Mouse (Mus musculus) frontal cortex, adult (tissue): ENCODE data around the gene Baz2b.

Source experiments
- ATAC-seq: cut with Nextera tagmentation; 2 replicates; pipeline ENCODE4 v1.9.2; 2017; ENCODE audit warnings: mild to moderate bottlenecking, moderate library complexity, mixed read lengths; ENCODE audit not compliant: low TSS enrichment

The Baz2b gene

GRCm38 (mm10) chr2:60050667-60051460 is 158.8 kb downstream of the Baz2b start:
- no peak for ATAC-seq

DNA sequence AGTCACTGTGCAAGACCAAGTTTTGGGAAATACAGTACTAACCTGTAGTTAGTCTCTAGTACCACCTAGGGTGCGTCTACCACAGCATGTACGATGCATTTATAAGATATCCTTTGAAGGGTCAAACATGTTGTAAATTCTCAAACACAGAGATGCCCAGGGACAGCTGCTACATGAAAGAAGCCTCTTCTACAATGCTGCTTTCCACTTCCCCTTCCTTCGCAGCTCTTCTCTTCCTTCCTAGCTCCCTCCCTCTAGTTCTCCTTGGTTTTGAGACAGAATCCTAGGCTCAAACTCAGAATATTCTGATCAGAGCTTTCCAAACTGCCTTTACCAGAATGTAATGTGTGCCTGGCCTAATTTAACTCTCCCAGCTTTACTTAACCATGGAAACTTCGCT is 159.8 kb downstream of the Baz2b start:
- 0 out of 2 replicates have a peak, but pooled peaks have one; percentile 36 for ATAC-seq

DNA sequence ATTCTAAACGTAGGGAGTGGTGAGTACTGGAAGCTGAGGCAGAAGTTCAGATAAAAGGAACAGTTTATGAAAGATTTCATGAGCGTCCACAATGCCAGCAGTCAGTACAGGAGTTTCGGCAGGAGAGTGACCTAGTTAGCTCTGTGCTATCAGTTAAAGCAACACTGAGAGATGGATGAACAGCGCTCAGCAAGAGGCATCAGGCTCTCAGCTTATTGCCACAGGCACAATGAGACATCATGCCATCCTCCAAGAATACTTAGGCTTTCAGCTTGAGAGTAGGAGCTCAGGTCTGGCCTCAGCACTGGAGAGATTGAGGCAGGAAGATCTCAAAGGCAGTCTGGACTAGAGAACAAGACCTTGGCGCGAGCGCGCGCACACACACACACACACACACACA is 160.3 kb downstream of the Baz2b start:
- peak; percentile 80 for ATAC-seq

DNA sequence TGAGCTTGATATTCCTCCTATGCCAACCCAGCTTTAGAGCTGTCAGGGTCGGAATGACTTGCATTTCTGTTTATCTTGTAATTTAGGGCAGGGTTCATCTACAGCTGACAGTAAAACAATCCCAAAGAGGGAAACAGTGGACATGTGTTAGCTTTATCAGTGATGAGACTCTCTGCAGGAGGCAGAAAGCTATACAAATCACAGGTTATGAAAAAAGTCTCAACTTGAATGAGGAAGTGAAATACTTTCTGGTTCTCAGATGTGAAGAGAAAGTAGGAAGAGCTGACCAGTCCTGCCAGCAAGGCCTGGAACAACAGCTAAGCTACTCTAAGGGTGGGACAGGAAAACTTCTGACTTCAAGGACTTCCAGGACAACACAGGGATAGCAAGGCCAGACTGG is 163.6 kb downstream of the Baz2b start:
- ATAC-seq: no peak

GRCm38 (mm10) chr2:60044988-60045387 is 164.7 kb downstream of the Baz2b start:
- no peak for ATAC-seq

DNA sequence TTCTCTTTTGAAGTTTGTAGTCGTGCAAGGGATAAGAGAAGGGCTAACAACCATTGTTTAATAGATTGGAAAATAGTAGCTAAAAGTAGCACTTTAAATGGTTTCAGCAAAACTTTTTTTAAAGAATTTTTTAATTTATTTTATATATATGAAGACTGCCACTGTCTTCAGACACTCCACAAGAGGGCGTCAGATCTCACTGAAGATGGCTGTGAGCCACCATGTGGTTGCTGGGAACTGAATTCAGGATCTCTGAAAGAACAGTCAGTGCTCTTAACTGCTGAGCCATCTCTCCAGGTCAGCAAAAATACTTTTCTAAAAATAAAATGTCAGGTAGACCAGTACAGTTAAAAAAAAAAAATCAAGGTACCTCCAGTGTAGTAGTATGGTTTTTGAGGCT is 165.1 kb downstream of the Baz2b start:
- no peak for ATAC-seq

GRCm38 (mm10) chr2:60042699-60043098 is 166.9 kb downstream of the Baz2b start:
- ATAC-seq: peak; percentile 38; the same call in 1 of the 2 replicates

DNA sequence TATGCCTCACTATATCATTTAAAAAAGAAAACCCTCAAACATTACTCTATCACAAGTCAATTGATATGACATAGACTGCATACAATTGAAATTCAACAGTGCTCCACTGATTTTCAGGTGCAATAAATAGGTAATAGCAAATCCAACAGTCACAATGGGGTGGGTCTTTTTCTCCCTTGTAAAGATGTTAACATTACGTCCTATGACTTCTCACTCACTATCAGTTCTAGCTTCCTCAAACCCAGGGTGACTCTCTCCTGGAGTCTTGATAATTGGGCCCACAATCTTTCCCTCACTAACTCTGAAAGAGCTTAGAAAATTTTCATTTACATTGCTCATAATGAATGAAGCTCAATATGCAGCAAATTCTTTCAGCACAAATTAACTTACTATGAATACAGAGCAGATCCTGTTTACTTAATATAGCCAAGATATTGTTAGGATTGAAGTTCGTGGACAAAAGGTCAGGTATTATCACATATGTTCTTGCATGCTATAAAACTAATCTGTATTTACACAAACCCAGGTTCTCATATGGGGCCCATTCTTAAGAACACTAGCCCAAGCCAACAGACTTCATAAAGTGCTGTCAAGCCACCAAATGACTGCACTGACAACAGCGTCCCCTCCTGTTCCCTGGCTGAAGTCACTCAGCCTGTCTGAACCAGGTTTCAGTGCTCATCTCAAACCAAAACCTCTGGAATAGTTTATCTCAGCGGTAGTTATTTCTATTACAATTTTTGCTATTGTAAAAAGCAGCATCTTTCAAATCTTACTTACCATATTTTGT is 168.0 kb downstream of the Baz2b start:
- ATAC-seq: no peak

DNA sequence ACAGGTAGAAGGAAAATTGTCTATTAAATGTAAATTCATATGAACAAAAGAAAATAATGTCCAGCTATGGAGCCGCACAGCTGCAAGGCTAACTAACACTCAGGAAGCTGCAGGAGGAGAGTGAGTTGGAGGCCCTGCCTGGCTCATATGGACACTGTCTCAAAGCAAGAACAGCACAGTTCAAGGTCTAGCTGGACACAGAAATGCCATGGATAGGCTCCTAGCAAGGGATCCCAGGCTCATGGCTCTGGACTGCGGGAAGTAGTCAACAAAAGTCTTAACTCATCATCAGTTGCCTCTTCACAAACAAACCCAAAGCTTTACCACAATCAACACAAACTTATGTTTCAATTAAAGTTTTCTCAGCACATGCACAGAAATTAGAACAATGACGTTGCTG is 169.5 kb downstream of the Baz2b start:
- ATAC-seq: no peak

GRCm38 (mm10) chr2:60037011-60037551 is 172.6 kb downstream of the Baz2b start:
- ATAC-seq: peak; percentile 89

DNA sequence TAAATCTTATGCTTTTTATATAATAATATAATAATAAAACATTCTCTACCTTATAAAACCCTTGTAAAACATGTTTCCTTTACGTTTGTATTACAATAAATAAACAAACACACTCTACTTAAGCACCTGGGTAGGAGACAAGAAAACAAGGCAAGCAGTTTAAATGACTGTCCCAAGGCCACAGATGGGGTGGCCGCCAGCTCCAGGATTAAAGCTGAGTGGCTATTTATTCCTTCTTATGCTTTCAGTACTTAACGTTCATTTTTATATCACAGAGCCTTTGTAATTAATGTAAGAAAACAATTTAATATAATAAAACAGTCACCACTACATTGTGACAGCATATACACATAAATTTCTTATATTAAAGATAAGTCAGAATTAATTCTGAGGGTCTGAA is 173.3 kb downstream of the Baz2b start:
- ATAC-seq: no peak

- no peak for ATAC-seq
Observed at GRCm38 (mm10) chr2:60030991-60031390, 178.6 kb downstream of the Baz2b start.

DNA sequence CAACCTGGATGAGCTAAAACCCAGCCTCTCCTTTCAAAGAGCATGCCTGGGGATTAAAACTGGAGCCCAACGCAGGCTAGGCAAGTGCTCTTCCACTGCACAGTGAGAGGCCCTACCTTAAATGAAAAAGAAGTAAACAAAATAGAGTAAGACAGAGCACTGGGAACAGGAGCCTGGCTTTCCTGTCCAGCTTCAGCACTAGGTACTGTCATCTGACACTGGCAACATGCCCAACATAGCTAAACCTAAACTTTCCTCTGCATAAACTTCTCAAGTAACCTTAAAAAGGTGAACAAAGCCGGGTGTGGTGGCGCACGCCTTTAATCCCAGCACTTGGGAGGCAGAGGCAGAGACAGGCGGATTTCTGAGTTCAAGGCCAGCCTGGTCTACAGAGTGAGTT is 180.6 kb downstream of the Baz2b start:
- ATAC-seq: no peak

GRCm38 (mm10) chr2:60027166-60027565 is 182.5 kb downstream of the Baz2b start:
- ATAC-seq: no peak

DNA sequence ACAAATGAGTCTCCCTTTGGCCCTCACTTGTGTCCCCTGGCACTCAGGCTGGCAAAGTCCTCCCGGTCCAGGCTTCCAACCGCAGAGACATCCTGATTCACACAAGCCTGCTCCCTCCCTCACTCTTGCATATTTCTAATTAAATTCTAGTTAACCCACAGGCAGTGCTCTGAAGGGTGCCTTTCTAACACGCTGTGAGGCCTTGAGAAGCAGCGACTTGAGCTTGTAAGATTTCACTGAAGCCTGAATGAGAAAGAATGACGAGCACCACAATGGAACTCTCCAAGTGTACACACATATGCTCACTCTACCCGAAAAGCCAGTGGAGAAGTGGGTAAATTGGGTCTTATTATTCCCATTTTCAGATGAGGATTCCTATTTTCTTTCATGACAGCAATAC is 183.1 kb downstream of the Baz2b start:
- no peak for ATAC-seq

- no peak for ATAC-seq
Observed at GRCm38 (mm10) chr2:60023777-60024176, 185.9 kb downstream of the Baz2b start.

DNA sequence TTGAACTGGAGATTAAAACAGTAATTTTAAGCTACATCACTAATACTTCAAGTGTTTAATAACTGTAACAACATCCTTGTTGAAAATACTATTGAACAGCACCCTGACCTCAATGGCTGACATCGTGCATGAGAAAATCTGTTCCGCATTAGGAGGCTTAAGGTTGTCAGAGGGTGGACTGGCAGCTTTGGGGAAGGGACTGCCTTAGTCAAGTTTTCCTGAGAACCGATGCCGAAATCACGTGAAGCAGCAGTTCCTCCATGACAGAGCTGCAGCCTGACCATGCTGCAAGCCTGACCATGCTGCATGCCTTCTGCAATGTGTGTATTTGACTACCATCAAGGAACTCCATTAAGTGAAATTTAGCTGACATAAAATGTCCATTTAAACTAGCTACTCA is 188.1 kb downstream of the Baz2b start:
- no peak for ATAC-seq

GRCm38 (mm10) chr2:60021138-60021537 is 188.5 kb downstream of the Baz2b start:
- no peak for ATAC-seq

GRCm38 (mm10) chr2:60019546-60020250 is 189.9 kb downstream of the Baz2b start:
- no peak for ATAC-seq

- no peak; the same call in 1 of the 2 replicates for ATAC-seq
Observed at GRCm38 (mm10) chr2:60018875-60019501, 190.7 kb downstream of the Baz2b start.

- no peak for ATAC-seq
Observed at GRCm38 (mm10) chr2:60011526-60011925, 198.1 kb downstream of the Baz2b start.

DNA sequence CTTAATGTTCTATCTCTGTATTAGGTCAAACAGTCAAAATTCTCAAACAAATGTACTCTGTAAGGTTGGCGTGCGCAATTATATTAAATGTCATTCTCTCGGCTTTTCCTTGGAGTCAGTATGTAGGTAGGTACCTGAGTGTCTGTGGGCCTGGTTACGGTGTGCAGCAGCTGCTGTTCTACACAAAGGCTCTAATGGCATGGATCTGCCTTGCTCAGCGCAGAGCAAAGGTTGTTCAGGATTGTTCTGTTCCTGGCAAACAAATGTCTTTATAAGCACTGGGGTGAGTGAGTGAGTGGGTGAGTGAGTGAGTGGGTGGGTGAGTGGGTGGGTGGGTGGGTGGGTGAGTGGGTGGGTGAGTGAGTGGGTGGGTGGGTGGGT is 206.0 kb downstream of the Baz2b start:
- no peak for ATAC-seq
